Mouse (Mus musculus) forebrain, embryonic 13.5 days (tissue): Measurements from ENCODE around the gene Ankrd45. TPM values are rescaled to one million over a fixed set of nuclear protein-coding genes. Genes with fewer than 3 reads are reported as not detected.
A peak's percentile ranks its signal among the peaks of the same experiment; 100 is the strongest.

ENCODE experiments used
- ATAC-seq: fragments of 200-750 bp; cut with Nextera tagmentation; 2 replicates; pipeline ENCODE4 v1.8.0; 2017
- H3K27ac ChIP-seq: fragments of 300-500 bp; sonication (generic); 2 replicates; pipeline ENCODE4 v1.5.1; 2015; ENCODE audit warnings: inconsistent platforms, mild to moderate bottlenecking, moderate library complexity
- H3K27me3 ChIP-seq: fragments of 300-500 bp; sonication (generic); 2 replicates; pipeline ENCODE4 v1.6.1; 2015; ENCODE audit warnings: mild to moderate bottlenecking, inconsistent platforms
- H3K36me3 ChIP-seq: fragments of 300-500 bp; sonication (generic); 2 replicates; pipeline ENCODE4 v1.6.1; 2015; ENCODE audit warnings: mild to moderate bottlenecking, inconsistent platforms; ENCODE audit not compliant: poor library complexity, severe bottlenecking
- H3K4me1 ChIP-seq: fragments of 300-500 bp; sonication (generic); 2 replicates; pipeline ENCODE4 v1.6.1; 2015; ENCODE audit warnings: inconsistent platforms
- H3K4me2 ChIP-seq: fragments of 300-500 bp; sonication (generic); 2 replicates; pipeline ENCODE4 v1.6.1; 2015; ENCODE audit warnings: inconsistent platforms, mild to moderate bottlenecking, moderate library complexity
- H3K4me3 ChIP-seq: fragments of 300-500 bp; sonication (generic); 2 replicates; pipeline ENCODE4 v1.5.1; 2015; ENCODE audit warnings: mild to moderate bottlenecking, inconsistent platforms
- H3K9ac ChIP-seq: fragments of 300-500 bp; sonication (generic); 2 replicates; pipeline ENCODE4 v1.6.1; 2015; ENCODE audit warnings: mild to moderate bottlenecking, inconsistent platforms
- H3K9me3 ChIP-seq: fragments of 300-500 bp; sonication (generic); replicated peaks from 2 replicates; pipeline ENCODE4 v1.6.1; 2016; ENCODE audit warnings: inconsistent platforms
- WGBS: fragments of 180-500 bp; shearing (Covaris S2); methylation state at CpG from one replicate; pipeline ENCODE4 v1.1.7; 2015; 5-methylcytosine and 5-hydroxymethylcytosine counted together
- polyA plus RNA-seq: library from polyadenylated mRNA; unstranded; fragments of >200 nt; fragmentation: Nextera tagmentation; extraction: Ambion mirVana; gene quantifications from 2 replicates; pipeline ENCODE4 v1.2.1, GENCODE M21; 2015

Ankrd45 gene
- 12.6 and 13.0 TPM in 2 replicates for polyA plus RNA-seq

DNA sequence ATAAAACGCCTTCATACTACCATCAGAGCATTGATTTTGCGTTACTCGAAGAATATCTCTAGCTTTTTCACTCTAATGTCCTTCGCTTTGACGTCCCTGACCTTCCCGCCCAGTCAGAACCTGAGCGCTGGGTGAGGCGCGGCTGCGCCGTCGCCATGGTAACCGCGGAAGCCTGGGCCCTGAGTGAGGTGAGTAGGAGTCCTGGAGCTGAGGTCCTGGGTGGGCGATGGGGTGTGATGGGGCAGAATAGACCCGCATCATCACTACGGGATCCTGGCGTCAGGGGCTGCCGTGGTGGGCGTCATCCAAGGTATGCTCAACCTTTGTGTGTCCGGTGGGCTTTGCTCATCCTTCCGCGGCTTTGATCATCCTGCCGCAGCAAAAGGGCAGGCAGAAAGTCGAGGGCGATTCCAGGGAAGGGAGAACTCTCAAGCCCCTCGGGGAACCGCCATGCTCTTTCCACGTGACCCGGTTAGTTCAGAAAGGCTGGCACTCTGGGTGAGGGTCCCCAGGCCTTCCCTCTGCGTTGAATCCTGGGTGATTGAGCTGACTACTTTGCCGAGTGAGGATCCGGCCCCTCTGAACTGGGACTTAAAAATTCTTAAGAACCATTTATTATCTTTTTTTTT is at the start of gene Ankrd45:
Gene Ankrd45, plus strand, starts transcription at position 161 of the 629 bp plus-strand sequence.
- peak; percentile 96 for ATAC-seq
- H3K9me3 ChIP-seq: no peaks in the 10 kb centered on the region
- WGBS: 4% methylated on average over 33 of the region's 33 CpGs
- no peaks in the 10 kb centered on the region for H3K4me1 ChIP-seq
- peak within 1 kb of the TSS; percentile 75 for H3K4me2 ChIP-seq
- H3K27me3 ChIP-seq: no peaks in the 10 kb centered on the region
- no peaks in the 10 kb centered on the region for H3K36me3 ChIP-seq
- H3K9ac ChIP-seq: peak within 1 kb of the TSS; percentile 68
- H3K4me3 ChIP-seq: peak within 1 kb of the TSS; percentile 46
- no peak within 1 kb of the TSS for H3K27ac ChIP-seq

DNA sequence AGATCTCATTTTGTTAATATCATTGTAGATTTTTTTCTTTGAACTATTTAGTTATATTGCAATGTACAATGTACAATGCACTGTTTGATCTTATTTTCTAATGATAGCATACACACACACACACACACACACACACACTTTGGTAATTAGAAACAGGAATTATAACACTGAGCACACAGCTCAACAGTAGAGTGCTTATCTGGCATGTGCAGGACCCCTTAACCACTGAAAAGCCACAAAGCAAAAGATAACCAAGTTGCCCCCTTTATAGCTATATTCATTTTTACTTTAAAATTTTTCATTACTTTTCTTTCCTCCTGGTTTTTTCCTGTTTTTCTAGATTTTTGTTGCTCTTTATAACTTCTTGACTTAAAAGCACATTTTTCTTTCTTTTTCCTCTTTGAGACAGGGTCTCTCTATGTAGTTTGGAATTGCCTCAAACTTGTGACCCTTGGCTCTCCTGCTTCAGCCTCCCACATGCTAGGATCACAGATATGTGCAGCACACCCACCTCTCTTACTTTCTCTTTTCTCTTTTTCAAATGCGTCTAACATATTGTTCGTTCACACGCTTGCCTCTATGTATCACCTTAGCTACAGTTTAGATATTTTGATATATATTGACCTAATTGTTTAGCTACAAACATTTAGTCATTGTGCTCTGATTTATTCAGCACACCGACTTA is 42.6 kb upstream of the Ankrd45 start:
- Histone ChIP-seq H3K36me3 (peaks cover 46% of the 10 kb centered on the region), H3K27ac (no peak overlapping the region), H3K4me3 (no peak overlapping the region), H3K9ac (no peak overlapping the region), H3K9me3 (no peaks in the 10 kb centered on the region), H3K27me3 (no peaks in the 10 kb centered on the region), H3K4me2 (no peak overlapping the region), H3K4me1 (no peaks in the 10 kb centered on the region)
- no peak for ATAC-seq
- 96% methylated on average over 4 of the region's 4 CpGs for WGBS

DNA sequence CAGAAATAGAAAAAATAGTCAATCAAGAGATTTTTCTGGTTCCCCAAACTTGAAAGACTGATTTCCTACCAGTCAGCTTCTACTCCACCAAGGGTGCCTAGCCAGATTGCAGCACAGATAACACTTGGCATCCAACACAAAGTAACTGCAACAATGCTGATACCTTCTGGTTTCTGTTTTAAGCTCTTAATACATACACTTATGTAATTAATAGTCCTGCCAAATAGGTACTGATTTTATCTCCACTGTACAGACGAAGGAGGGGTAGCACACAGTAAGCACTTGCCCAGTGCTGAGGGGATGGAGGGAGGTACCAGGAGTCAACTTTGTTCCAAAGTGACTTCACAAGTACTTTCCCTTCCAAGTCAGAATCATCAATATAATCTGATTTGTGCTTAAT is 38.6 kb upstream of the Ankrd45 start:
- H3K4me2 ChIP-seq: no peak overlapping the region
- no peaks in the 10 kb centered on the region for H3K9me3 ChIP-seq
- no peak for ATAC-seq
- no peak overlapping the region for H3K4me3 ChIP-seq
- H3K27ac ChIP-seq: no peak overlapping the region
- H3K9ac ChIP-seq: no peak overlapping the region
- H3K27me3 ChIP-seq: no peaks in the 10 kb centered on the region
- H3K36me3 ChIP-seq: peaks cover 37% of the 10 kb centered on the region
- no peaks in the 10 kb centered on the region for H3K4me1 ChIP-seq
- WGBS: 95% methylated on average over 1 of the region's 1 CpGs

DNA sequence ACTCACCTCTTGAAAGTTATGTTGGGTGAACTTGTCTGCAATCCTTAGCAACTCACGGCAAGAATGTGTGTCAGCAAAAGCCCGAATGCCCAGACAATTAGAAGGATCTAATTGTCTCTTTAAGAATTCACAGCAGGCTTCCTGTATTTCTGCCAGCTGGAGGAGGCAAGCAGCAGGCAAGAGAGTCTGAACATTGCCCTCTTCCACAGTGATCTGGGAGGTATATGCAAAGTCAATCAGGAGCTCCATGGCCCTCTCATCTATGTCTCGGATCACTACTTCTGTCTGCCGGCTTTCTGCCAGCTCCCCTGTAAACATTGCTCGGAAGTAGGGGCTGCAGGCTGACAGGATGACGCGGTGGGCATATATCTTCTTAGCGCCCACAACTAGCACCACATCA is 33.3 kb upstream of the Ankrd45 start:
- ATAC-seq: no peak
- Histone ChIP-seq H3K9me3 (no peaks in the 10 kb centered on the region), H3K9ac (no peak overlapping the region), H3K36me3 (peaks cover 21% of the 10 kb centered on the region), H3K4me3 (no peak overlapping the region), H3K4me1 (no peaks in the 10 kb centered on the region), H3K4me2 (no peak overlapping the region), H3K27ac (no peak overlapping the region), H3K27me3 (no peaks in the 10 kb centered on the region)
- 78% methylated on average over 8 of the region's 8 CpGs for WGBS

DNA sequence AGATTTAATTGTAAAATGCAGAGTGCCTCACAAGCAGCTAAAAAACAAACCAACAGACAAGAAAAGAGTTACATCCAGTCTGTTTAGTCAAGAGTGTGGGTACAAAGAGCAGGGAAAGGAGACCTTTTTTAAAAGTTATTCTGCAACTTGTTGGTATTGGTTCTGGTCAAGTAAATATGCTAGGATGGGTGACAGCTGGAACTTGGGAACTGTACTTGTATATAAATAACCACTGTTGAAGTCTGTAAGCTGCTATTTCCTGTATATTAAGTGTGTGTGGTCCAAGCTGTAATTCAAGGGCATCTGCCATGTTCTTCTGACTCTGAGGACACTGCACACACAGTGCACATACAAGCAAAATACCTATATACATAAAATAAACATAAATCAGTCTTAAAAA is 27.9 kb upstream of the Ankrd45 start:
- Histone ChIP-seq H3K4me2 (no peak overlapping the region), H3K27ac (no peak overlapping the region), H3K4me3 (no peak overlapping the region), H3K9me3 (no peaks in the 10 kb centered on the region), H3K4me1 (no peaks in the 10 kb centered on the region), H3K36me3 (peaks cover 3% of the 10 kb centered on the region; the same call in 1 of the 2 replicates), H3K27me3 (no peaks in the 10 kb centered on the region), H3K9ac (no peak overlapping the region)
- no peak for ATAC-seq

DNA sequence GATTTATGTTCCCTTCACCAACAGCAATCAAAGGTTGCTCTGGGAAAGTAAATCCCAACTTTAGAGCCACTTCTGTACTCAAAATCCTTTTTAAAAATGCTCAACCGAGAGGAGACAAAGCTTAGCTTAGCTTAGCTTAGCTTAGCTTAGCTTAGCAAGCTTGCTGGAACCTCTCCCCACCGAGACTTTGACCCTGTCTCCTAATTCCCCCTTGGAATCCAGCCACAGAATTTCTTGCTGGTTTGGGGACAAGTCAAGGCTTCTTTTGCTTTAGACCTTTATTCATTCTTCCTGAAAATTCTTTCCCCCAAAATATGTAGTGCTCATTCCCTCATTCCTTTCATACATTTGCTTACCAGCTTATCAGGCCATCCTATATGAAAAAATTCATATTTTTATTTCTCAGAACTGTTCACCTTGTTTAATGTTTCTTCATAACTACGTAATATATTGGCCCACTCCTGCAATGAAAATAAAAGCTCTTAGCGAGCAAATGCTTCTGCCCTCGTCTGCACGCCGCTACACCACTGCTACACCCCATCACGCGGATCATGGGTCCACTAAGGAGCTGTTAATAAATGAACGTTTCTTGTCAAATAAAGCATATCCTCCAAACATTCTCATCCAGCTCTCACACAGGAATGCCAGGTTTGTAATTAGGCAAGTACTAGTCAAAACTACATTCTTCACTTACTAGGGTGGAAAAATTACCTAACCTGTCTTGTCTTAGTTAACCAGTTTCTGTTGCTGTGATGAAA is 19.7 kb upstream of the Ankrd45 start:
- ATAC-seq: no peak
- Histone ChIP-seq H3K9me3 (no peaks in the 10 kb centered on the region), H3K4me3 (no peak overlapping the region), H3K27ac (no peak overlapping the region), H3K9ac (no peak overlapping the region), H3K27me3 (no peaks in the 10 kb centered on the region), H3K4me2 (no peak overlapping the region), H3K36me3 (peaks cover 14% of the 10 kb centered on the region), H3K4me1 (no peaks in the 10 kb centered on the region)
- WGBS: 91% methylated on average over 10 of the region's 10 CpGs

DNA sequence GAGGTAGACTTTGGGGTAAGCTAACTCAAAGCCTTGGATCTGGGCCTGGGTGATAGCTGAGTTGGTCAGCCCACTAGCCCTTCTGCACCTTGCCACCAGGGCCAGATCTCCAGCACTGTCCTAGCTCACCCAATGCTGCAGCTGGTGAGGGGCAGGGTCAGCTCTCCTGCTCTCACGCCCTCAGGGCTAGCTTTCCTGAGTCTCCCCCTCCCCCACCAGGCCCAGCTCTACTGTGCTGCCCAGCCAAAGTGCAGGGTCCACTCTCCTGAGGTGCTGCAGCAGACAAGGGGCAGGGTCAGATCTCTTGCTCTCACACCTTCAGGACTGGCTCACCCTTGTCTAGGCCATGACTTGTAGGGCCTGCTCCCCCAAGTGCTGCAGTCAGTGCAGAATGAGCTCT is 16.0 kb upstream of the Ankrd45 start:
- Histone ChIP-seq H3K9me3 (no peaks in the 10 kb centered on the region), H3K4me2 (no peak overlapping the region), H3K4me3 (no peak overlapping the region), H3K9ac (no peak overlapping the region), H3K36me3 (peaks cover 9% of the 10 kb centered on the region; the same call in 1 of the 2 replicates), H3K27ac (no peak overlapping the region), H3K27me3 (no peaks in the 10 kb centered on the region), H3K4me1 (peaks cover 14% of the 10 kb centered on the region)
- ATAC-seq: no peak
- WGBS: 89% methylated on average over 1 of the region's 1 CpGs

DNA sequence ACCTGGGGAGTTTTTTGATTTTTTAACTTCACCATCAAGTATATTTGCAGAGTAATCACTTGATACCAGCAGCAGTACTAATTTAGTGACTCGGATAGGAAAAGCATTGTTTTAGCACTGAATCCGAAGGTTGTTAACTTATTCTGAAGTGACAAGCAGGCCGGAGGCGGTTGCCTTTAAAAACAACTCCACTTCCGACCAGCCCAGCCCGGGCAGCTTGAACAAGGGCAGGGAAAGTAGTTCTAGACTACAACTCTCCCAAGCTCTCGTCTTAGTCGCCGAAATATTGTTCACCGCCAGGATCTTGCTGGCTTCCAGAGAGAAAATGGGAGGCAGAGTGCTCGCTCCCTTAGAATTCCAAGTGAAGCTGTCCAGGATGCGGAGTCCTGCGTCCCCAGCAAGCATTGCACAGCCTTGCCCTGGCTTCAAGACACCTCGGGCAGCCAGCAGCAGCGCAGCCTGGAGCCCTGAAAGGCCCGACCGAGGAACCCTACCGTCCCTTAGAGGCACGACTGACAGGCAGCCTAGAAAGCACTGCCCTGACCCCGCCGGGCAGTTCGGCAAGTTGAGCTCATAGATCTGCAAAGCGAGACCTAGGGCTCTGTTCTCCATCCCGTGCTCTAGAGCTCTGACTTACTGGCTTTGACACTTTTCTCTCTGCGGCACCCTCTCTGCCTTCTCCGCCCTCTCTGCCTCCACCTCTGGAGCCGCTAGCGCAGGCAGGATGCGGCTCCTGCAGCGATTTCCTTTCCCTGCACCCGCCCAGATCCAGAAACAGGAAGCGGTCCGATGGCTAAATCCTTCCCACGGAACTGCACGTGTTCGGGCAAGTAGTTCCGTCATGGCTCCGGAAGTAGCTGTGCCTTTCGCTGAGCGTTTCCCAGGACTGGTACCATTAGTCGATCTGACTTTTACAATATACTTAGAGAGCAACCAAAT is 11.5 kb upstream of the Ankrd45 start, which contains the start of gene Klhl20:
Gene Klhl20, minus strand, starts transcription at position 786 of the 939 bp plus-strand sequence.
- WGBS: 3% methylated on average over 41 of the region's 41 CpGs
- Histone ChIP-seq H3K27ac (peak within 1 kb of the TSS; percentile 78), H3K4me1 (peaks cover 14% of the 10 kb centered on the region), H3K9ac (peak within 1 kb of the TSS; percentile 83), H3K4me3 (peak within 1 kb of the TSS; percentile 75), H3K9me3 (no peaks in the 10 kb centered on the region), H3K4me2 (peak within 1 kb of the TSS; percentile 84), H3K36me3 (peaks cover 8% of the 10 kb centered on the region; the same call in 1 of the 2 replicates), H3K27me3 (peaks cover 8% of the 10 kb centered on the region)
- ATAC-seq: peak; percentile 99

DNA sequence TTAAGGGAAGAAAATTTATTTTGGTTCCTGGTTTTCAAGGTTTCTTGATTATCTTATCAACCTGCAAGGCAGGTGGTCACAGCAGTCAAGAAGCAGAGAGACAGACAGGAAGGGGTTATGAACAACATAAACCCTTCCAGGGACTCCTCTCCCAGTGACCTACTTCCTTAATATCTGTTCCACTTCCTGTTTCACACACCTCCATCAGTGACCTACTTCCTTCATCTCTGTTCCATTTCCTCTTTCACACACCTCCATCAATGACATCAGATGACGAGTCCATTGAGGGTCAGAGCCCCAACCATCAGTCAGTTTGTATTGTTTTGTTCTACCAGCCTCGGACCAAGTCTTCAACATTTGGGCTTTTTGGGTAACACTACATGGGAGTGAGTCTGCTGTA is 3.0 kb upstream of the Ankrd45 start:
- H3K4me2 ChIP-seq: no peak overlapping the region
- no peak overlapping the region for H3K27ac ChIP-seq
- WGBS: 85% methylated on average over 2 of the region's 2 CpGs
- H3K4me1 ChIP-seq: no peaks in the 10 kb centered on the region
- H3K36me3 ChIP-seq: no peaks in the 10 kb centered on the region
- no peak overlapping the region for H3K4me3 ChIP-seq
- ATAC-seq: no peak
- H3K27me3 ChIP-seq: peaks cover 7% of the 10 kb centered on the region; the same call in 1 of the 2 replicates
- no peak overlapping the region for H3K9ac ChIP-seq
- H3K9me3 ChIP-seq: no peaks in the 10 kb centered on the region

DNA sequence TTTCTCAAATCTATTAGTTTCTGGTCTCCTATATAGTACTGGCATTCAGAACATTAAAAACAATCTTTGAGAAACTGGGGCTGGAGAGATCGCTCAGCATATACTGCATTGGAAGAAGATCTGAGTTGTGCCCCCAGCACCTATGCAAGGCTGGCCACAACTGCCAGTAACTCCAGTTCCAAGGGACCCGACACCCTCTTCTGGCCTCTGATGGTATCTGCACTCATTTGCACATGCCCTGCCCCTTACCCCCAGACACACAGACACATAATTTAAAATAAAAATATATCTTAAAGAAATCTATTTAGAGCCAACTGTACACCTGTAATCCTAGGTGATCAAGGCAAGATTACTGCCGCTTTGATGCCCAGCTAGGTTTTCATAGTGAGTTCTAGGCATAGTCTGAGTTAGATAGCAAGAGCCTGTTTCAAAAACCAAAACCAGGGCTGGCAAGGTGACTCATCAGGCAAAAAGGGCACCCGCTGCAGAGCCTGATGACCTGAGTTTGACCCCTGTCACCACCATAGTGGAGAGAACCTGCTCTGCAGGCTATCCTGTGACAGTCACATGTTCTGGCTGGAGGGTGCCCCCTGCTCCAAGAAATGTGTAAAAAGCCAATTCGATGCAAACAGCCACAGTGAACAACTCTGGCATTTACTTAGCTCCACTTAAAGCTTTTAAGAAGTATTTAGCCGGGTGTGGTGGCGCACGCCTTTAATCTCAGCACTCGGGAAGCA is 2.3 kb upstream of the Ankrd45 start:
- ATAC-seq: no peak
- no peaks in the 10 kb centered on the region for H3K36me3 ChIP-seq
- H3K4me2 ChIP-seq: no peak overlapping the region

DNA sequence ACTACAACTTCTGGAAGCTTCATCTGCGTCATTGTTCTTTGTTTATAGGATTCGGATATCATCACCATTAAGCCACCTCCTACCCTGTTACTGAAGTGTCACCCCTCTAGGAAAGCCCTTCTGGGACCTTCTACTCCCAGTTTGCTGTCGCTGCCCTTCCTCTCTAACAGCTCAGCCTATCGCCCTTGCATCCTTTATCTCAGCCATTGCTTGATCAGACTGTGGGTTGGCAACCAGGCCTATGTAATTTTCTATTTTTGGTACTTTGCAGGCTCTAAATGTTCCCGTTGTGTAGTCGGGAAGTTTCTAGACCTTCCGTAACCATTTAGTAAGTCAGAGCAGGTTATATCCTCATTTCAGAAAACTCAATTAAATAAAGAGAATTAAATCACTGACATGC is 725 bp downstream of the Ankrd45 start:
- Histone ChIP-seq H3K36me3 (no peaks in the 10 kb centered on the region), H3K4me1 (no peaks in the 10 kb centered on the region), H3K4me3 (peak overlapping the region; percentile 46; the same call in 1 of the 2 replicates), H3K4me2 (peak overlapping the region; percentile 75), H3K27ac (no peak overlapping the region), H3K9ac (no peak overlapping the region), H3K27me3 (no peaks in the 10 kb centered on the region), H3K9me3 (no peaks in the 10 kb centered on the region)
- WGBS: 91% methylated on average over 7 of the region's 7 CpGs
- peak; percentile 39; the same call in 1 of the 2 replicates for ATAC-seq

More for the DNA sequence above, 2.3 kb upstream of the Ankrd45 start:
- Histone ChIP-seq H3K27ac (no peak overlapping the region), H3K4me1 (no peaks in the 10 kb centered on the region), H3K27me3 (peaks cover 7% of the 10 kb centered on the region; the same call in 1 of the 2 replicates), H3K4me3 (no peak overlapping the region), H3K9me3 (no peaks in the 10 kb centered on the region), H3K9ac (no peak overlapping the region)
- 85% methylated on average over 9 of the region's 9 CpGs for WGBS
